Mouse (Mus musculus): ENCODE data around the gene Rnf187. TPM values are rescaled to one million over a fixed set of nuclear protein-coding genes. Genes with fewer than 3 reads are reported as not detected.
A peak's percentile ranks its signal among the peaks of the same experiment; 100 is the strongest.
"Not testable (repeated sequence)": the region's sequence is repeated elsewhere in the genome, so short reads cannot be mapped to it uniquely, and the experiment has no call there.

The Rnf187 gene
- total RNA-seq, 2 experiments from 2014 or later, result 478 to 523 TPM

DNA sequence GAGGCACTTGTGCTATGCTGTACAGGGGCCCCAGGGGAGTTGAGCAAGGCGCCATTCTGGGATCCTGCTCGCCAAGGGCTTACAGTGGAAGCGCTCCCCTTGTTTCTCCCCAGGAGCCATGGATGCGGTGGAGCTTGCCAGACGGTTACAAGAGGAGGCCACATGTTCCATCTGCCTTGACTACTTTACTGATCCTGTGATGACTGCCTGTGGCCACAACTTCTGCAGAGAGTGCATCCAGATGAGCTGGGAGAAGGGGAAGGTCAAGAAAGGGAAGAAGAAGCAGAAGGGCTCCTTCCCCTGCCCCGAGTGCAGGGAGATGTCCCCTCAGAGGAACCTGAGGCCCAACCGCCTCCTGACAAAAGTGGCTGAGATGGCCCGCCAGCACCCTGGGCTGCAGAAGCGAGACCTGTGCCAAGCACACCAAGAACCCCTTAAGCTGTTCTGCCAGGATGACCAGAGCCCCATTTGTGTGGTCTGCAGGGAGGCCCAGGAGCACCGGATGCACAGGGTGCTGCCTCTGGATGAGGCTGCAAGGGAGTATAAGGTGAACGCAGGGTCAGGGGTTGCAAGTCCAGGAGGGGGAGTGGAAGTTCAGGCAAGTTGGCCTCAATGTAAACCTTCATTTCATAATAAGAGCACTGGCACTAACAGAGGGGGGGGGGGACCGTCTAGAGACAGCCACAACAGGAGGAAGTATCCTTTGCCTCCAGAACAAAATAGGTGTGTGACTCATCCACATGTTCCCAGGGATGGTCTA is 26.5 kb upstream of the Rnf187 start:
- no peak for DNase-seq

DNA sequence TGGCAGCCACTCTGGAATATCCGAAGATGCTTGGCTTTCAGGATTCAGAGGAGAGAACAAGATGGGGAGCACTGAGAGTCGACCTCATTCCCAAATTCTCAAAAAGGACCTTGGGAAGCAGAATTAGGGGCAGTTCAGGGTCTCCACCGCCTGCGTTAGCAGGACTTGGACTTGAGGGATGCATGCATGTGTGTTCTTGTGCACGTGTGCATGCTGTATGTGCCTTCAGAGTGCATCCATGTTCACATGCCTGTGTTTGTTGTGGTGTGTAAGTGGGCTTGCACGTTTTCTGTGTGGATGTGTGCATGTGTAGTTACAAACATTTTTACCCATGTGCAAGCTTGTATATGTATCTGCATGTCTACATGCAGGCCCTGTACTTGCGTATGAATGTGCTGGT is 25.5 kb upstream of the Rnf187 start:
- DNase-seq, result no peak

DNA sequence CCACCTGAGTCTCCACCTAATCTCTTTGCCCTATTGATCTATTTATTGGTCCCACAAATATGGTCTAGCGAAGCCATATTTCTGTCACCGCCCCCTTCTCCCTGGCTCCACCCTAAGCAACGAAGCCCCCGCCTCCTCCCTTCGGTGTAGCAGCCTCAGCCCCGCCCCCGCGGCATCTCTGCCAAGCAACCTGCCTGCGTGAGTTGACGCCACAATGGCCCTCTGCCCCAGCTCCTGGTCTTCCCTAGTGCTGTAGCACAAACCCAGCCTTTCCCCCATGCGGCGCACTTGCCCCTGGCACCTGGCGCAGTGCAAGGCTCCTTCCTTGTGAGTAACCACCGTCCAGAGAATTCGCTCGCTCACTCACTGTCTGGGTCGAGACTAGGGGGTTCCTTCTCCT is 24.8 kb upstream of the Rnf187 start:
- no peak for DNase-seq

DNA sequence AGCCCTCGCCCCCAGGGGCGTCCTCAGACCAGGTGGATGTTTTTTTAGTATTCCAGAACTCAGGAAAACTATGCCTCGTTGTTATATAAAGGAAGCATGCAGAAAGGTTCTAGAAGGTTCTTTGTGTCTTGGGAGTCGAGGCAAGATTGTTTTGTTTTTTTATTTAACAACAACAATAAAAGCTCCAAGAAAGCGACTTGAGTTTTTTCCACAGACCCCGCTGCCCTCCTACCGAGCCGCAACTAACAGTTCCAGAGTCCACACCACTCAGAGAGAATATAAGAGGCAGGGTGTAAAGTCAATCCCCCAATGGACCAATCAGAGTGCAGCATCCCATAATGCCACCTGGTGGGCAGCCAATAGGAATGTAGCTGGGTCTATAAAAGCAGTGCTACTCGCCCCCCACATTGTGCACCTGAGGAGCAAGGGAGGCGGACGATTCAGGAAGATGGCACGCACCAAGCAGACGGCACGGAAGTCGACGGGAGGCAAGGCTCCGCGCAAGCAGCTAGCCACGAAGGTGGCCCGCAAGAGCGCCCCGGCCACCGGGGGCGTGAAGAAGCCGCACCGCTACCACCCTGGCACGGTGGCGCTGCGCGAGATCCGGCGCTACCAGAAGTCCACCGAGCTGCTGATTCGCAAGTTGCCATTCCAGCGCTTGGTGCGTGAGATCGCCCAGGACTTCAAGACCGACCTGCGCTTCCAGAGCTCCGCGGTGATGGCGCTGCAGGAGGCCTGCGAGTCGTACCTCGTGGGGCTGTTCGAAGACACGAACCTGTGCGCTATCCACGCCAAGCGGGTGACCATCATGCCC is 22.9 kb upstream of the Rnf187 start:
- DNase-seq, result no peak

DNA sequence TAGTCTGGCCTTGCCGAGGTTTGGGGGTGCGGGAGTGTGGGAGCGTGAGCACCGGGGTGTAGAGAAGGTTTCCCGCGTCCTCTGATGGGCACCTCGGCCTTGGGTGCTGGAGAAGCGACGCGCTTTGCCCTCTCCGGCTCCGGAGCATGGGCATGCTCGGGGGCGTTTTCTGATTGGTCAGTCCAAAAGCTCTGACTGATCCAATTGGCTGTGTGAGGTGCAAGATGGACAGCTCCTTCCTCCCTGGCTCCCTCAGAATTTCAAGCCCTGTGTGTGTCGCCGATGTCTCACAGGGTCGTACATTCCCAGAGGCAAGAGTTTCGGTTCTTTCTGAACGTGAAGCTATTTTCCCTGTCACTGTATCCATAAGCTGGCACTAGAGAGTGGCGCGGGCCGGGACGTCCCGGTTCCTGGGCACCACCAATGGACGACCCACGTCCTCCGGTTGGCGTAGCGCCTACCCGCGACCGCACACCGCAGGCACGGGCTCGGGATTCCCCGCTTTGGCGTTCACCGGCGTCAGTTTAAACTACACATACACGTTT is 21.3 kb upstream of the Rnf187 start:
- peak; percentile 73 to 75 for DNase-seq

DNA sequence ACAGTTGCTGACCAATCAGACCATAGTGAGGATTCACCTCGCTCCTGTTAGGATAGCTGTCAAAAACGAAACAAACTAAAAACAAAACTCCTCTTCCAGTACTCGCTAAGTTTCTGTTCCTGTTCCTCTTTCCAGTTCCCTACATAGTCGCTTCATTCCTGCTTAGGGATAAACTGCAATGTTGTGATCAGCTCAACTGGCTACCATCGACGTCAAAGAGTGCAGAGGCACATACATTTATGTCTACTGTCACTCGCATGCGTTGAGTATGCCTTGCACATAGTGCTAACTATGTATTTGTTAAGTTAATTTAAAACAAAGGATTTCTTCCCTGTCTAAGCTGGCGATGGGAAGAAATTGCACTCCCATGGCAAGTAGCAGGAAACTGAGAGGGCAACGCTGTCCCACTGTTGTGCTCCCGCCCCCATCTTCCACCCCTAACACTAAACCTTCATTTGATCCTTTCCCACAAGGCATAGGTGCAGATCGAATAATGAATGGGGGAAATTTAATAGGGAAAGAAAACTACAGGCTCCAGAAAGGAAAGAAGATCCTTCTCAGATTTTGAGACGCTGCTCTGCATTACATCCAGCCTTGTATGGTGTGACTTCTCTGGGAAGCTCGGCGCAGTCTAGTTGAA is 20.6 kb upstream of the Rnf187 start:
- DNase-seq, result no peak

DNA sequence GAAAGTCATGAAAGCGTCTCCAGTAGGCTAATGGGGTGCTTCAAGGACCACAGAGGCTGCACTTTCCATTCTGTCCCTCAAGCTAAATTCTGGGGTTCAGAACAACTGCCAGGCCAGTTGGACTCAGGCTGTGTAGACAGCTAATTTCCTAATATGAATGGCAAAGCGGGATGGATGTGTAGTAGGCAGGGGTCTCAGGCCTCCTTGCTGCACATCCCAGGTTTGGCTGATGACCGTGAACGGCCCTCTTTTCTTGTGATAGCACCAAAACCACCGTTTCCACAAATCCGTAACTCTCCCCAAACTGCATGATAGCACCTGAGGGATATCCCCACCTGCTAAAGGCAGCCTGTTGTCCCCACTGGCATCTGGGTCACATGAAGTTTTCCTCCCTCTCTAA is 19.8 kb upstream of the Rnf187 start:
- DNase-seq, result no peak

DNA sequence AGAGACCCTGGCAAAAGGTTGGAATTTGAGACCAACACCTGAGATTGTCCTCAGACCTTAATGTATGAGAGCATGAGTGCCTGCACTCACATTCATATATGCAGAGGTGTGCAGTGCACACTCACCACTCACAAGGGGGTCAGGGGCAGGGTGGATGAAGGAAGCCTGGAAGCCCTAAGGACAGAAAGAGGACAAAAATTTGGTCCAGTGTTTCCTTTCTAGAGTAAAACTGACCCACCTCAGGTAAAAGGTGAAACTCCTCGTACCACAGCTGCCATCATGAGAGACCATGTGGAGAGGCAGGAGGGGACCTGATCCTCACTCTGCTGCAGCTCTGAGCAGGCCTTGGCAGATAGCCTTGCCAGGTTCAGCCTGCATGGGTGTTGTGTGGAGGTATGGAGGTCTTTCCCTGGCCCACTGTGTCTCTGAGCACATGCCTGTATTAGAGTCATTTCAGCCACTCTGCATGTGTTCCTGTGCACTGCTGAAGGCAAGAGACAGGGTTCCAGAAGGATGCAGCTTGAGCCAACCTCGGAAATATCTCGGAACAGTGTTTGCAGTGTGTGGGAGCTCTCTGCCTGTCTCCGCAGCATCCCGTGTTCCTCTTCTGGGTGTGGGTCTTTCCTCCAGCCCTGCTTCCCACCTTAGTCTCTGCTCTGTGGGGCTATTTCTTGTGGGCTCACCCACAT is 18.7 kb upstream of the Rnf187 start:
- peak in 1 of 2 experiments; percentile 30 for DNase-seq

DNA sequence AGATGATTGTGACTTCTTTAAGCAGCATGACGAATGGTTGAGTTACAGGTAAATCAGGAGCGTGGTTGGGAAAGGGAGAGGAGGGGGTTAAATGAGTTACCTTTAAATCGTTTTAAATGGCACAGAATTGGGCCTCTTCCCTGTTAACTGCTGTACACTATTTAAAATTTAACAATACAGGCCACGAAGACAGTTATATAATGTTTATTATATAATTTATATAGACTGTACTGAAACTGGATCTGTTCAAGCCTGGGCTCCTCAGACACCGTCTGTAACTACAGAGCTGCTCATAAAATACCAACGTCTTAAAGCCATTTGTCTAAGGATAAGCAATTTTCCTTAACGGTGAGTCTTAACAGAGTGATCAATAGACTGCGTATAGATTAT is 17.1 kb upstream of the Rnf187 start:
- no peak for DNase-seq

DNA sequence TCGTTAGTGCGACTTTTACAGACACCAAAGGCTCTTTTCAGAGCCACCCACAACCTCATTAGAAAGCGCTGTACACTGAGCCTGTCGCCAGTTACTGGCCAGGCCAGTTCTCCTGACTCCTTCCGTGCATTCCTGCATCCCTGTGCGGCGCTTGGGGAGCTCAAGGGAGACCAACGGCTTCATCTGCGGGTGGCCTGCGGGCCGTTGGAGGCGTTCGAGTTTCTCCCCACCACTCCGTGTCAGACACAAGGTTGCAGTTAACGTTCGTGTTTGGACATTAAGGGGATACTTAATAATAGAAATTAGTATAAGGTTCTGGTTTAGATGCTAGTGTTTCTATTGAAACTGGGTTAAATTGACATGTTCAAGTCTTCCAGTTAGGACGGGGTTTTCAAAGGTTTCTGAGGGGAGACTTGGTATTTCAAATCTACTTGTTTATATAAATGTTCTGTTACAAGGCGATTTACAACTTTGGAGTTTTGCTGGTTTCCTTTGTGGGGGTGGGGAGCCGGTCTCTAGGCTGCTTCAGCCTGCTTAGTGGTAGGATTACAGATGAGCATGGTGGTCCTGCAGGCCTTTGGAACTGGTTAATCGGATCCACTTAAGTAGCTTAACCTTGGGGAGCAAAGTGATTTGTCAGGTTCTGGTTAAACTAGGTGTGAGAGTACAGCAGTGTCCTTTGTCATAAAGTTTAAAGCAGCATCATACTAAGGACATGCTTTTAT is 16.6 kb upstream of the Rnf187 start:
- no peak for DNase-seq

DNA sequence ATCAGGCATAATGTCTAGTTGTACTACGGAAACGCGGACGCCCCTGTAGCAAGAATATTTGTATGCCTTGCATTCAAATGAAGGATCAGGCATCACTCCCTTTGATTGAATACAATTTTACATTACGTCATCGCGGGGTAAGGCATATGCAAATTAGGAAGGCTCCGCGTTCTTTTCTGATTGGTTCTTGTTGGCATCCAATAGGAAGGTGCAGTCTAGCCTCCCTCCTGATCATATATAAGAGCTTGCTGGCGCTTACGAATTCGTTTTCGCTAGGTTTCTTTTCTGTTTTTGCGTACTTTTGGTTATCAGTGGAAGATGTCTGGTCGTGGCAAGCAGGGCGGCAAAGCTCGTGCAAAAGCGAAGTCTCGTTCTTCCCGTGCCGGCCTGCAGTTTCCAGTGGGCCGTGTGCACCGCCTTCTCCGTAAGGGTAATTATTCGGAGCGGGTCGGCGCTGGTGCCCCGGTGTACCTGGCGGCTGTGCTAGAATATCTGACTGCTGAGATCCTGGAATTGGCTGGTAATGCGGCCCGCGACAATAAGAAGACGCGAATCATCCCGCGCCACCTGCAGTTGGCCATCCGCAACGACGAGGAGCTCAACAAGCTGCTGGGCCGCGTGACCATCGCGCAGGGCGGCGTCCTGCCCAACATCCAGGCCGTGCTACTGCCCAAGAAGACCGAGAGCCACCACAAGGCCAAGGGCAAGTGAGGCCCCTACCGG is 15.9 kb upstream of the Rnf187 start, which contains the start of the genes Hist3h2a and Trim17:
Gene Hist3h2a (plus strand): TSS at position 266 of the 723 bp plus-strand sequence.
Gene Trim17 (plus strand): TSS at position 266 of the 723 bp plus-strand sequence.
- peak; percentile 83 to 84 for DNase-seq

DNA sequence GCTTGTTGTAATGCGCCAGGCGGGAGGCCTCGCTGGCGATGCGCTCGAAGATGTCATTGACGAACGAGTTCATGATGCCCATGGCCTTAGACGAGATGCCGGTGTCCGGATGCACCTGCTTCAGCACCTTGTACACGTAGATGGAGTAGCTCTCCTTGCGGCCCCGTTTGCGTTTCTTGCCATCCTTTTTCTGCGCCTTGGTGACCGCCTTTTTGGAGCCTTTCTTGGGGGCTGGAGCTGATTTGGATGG is 15.4 kb upstream of the Rnf187 start:
- DNase-seq, result not testable (repeated sequence)

DNA sequence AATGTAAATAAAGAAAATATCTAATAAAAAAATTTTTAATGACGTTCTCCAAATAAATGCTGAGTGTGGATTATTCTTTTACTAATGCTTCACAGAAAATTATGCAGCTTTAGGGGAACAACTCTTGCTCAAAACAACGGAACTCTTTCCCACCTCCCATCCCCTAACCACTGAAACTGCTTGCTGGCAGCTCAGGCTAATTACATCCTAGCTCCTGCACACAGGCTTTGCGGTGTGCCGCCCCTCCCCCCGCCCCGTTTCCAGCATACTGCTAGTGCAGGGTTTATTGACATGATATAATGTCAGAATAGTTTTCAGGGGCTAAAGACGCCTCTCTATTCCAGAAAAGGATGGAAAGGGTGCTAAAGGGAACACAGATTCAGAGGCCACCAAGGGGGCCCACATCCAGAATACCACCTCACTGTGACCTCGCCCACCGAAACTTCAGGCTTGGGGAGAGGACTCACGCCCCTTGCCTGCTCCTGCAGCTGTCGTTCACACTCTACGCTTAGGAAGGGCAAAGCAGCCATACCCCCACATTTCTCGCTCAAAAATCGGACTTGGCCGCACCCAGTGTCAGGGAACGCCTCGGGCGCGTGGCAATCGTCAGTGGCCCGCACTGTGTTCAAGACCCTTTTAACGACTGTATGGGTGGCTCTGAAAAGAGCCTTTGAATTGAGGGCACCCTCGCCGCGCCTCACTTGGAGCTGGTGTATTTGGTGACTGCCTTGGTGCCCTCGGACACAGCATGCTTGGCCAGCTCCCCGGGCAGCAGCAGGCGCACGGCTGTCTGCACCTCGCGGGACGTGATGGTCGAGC is 14.8 kb upstream of the Rnf187 start:
- DNase-seq, result no peak

DNA sequence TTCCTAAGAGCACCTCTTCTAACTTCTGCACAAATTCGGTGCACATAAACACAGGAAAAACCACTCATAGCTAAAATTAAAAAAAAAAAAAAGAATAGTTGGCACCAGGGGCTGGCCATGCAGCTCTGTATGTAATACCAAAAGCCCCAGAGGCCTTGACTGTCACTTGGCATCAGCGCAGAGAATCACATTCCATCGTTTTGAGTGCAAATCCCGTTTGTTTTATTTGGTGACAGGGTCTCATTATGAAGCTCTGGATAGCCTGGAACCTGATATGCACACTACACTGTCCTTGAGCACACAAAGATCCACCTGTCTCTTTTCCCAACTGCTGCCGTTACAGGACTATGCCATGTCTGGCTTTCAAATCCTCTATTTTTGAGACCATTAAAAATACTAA is 12.5 kb upstream of the Rnf187 start:
- DNase-seq, result no peak

DNA sequence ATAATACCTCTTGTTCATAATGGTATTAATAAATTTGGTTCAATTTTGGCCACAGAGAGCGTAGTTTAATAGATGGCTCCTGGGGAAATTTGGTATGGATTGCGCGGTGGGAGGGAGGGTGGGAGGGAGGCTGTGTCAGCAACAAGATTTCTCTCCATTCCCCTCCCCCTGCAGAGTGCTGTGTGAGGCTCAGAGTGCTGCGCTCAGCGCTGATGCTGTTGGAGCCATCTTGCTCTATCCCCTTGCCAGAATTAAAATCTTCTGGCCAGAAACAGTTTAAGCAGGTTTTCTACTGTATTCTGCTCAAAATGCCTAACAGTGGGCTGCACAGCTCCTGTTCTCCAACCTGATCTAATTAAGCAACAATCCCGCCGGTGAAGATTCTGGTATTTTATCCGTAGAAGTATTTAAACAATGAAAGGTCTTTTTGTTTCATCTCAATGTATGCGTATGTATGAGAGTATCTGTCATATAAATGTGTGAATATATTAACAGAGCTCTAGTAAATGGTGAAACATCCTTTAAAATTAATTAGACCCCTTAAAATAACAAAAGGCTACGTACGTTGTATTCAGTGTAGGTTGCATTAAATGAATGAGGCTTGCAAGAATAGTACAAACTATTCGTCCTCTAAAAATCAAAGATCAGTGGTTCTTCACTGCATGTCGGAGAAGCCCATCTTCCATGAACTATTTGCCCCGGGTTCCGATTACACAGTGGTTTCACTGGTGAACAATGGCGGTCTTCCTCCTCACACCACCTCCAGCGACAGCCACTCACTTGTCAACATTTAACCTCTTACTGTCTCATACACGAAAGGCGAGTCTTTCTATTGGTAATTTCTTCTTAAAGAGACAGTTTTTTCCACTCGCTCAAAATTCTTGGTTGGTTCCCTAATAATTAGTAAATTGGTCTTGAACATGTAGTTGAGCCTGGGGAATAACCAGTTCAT is 11.0 kb upstream of the Rnf187 start:
- DNase-seq, result peak in 1 of 2 experiments; percentile 58

DNA sequence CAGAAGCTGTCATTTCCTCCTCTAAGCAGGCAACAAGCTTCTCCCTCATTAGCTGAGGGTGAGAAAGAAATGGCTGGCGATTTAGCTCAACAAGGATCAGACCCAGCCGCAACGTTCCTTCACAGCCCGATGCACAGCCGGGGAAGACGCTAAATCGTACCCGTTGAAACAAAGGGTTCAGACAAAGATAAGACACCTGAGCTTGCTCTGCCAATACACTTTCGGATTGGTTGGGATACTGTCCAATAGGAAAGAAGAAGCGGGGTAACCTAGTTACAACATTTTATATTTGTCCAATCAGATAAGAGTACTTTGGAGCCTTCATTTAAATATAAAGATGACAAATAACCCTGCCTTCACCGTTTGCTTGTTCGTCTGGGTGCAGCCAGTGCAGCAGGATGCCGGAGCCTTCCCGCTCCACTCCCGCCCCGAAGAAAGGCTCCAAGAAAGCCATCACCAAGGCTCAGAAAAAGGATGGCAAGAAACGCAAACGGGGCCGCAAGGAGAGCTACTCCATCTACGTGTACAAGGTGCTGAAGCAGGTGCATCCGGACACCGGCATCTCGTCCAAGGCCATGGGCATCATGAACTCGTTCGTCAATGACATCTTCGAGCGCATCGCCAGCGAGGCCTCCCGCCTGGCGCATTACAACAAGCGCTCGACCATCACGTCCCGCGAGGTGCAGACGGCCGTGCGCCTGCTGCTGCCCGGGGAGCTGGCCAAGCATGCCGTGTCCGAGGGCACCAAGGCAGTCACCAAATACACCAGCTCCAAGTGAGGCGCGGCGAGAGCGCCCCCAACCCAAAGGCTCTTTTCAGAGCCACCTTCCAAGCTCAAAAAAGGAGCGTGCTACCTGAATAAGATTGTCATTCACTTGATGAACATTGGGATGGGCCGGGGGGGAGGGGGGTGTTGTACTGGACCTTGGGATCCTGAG is 10.1 kb upstream of the Rnf187 start, which contains the start of gene Hist3h2ba:
Gene Hist3h2ba (plus strand): TSS at position 379 of the 938 bp plus-strand sequence.
- DNase-seq, result peak; percentile 80

DNA sequence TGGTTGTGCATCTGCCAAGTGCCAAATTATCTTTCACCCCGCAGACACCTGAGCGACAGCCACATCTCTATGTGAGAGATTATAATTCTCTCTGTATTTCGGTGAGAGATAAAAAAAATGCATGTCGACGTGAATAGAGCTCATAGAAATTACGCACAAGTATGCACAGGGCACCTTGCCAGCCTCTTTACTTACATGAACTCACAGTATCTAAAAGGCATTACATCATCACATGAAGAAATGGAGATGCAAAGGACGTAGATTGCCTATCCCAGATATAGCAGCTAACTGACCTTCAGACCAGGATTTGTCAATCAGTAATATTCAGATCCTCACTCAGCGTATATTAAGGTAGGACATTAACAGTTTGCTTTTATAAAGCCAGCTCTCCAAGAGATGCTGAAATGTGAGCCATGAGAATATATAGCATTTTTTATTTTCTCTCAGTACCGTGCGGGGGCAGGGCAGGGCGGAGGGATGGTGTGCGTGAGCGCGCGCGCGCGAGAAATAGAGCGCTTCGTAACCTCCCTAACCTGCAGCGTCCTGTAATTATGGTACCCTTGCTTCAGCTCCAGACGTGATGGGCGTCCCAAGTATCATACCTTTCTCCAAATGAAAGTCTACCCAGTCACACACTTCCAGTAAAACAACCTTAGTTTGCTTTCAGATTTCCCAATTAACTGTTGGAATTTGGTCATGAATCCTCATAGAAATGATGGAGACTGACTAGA is 9.2 kb upstream of the Rnf187 start:
- DNase-seq, result peak in 1 of 2 experiments; percentile 59

Measured in layer of hippocampus, postnatal 36 days (tissue).